Mouse (Mus musculus) brain, embryonic 14.5 days (tissue): Measurements from ENCODE around the gene Nr4a1. TPM values are rescaled to one million over a fixed set of nuclear protein-coding genes. Genes with fewer than 3 reads are reported as not detected.

Source experiments
- DNase-seq: peaks from one replicate; pipeline ENCODE4 v3.0.0-alpha.2; 2011; ENCODE audit warnings: low read depth
- CTCF ChIP-seq: fragments of 200-500 bp; IDR thresholded peaks from 2 replicates; pipeline ENCODE4 v1.5.1; 2012; ENCODE audit warnings: inconsistent platforms, mild to moderate bottlenecking, moderate library complexity, borderline replicate concordance; ENCODE audit not compliant: insufficient read depth, insufficient read length; ENCODE audit errors: extremely low read depth
- POLR2A ChIP-seq: fragments of 200-500 bp; IDR thresholded peaks from 2 replicates; pipeline ENCODE4 v1.6.1; 2012; ENCODE audit warnings: mild to moderate bottlenecking, inconsistent platforms, borderline replicate concordance; ENCODE audit not compliant: poor library complexity, insufficient read depth, insufficient read length, severe bottlenecking; ENCODE audit errors: extremely low read depth
- polyA plus RNA-seq: library from polyadenylated mRNA; depleted of rRNA; stranded (reverse); fragments of >200 nt; gene quantifications from 2 replicates; pipeline ENCODE4 v1.2.3, GENCODE M21; 2012

The Nr4a1 gene
- polyA plus RNA-seq, 1 experiment, result 10.5 TPM

DNA sequence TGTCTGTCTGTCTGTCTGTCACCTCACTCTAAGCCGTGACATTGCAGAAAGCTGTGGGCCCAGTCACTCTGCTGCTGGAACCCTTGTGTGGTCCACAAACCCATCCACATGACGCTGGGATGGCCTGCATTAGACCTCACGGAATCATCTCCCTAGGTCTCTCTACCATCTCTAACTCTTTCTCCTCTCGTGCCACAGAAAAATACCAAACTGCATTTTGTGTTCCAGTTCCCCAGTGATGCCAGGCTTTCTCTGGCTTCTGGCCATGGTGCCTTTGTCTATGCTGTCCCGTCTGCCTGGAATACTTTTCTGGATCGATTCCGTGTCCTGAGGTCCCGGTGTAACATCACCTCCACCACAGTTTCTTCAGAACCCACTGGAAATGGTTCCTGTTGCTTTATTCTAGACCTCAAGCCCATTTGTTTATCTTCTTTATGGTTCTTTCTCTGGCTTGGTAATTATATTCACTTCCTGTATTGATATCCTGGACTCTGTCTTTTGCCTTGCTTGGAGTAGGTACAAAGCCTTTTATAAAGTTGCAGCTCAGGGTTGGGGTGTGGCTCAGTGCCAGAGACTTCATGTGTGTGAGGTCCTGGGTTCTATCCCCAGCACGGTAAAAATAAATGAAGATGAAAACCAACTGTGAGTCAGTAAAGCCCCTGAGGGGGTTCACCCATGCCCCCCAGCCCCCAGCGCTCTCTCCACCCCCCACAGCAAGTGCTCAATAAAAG, 19.3 kb upstream of the Nr4a1 start:
- DNase-seq, result no peak
- no peak for TF ChIP-seq POLR2A
- no peak for TF ChIP-seq CTCF

DNA sequence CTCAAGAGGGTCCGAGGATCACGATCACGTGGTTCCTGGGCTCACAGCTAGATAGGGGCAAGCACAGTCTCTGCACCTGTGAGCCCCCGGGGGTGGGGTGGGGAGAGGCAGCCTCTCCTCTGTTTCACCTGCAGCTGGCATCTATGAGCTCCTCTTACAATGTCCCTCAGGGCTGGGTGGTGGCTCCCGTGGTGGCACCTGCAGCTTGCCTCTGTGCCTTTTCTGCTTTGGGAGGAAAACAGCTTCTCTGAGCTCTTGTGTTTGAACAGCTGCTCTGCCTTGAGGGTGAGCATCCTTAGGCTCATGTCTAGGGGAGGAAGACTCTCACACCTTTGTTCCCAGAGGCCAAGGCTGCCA, 18.7 kb upstream of the Nr4a1 start:
- no peak for DNase-seq
- TF ChIP-seq CTCF, result no peak

DNA sequence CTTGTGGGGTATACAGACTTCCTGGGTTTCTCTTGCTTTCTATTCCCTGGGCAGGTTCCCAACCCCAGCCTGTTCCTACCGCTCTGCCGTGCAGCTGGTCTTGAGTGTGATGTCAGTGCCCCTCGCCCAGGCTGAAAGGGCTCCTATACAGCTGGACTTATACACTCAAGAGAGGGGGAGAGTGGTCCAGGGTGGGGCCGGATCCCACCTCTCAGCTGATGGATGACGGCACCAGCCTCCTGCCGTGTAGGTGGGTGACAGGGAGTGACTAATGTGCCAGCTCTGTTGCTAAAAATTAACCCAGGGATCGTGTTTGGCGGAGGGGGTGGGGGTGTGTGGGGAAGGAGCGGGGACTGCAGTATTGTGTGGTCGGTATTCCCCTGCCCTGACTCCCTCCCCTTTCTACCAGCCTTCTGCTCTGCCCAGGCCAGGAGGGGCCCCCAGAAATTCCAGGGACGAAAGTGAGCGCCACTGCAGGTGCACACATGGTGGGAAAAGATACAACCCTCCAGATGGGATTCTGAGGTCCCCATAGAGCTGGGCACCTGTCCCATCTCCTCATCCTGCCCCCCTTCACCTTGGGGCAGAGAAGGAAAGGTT, 18.2 kb upstream of the Nr4a1 start:
- TF ChIP-seq POLR2A, result no peak
- TF ChIP-seq CTCF, result no peak
- peak; percentile 35 for DNase-seq

DNA sequence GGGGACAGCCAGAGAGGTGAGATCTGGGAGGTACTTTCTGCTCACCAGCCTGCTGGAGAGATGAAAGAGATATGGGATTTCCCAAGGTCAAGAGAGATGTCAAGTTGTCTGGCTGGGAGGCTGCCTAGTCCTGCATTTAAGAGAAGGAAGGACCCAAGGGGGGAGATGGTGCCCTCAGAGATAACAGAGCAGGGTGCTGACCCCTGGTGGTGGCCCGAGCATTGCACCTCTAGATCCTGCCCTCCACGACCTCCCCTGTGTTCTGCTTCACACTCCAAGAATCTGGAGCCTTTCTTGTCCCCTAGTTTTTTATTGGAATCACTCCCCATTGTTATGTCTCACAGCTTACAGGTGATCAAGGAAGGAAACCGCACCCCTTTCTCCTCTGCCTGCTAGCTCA, 17.2 kb upstream of the Nr4a1 start:
- TF ChIP-seq CTCF (peak; percentile 79), POLR2A (no peak)
- DNase-seq, result peak; percentile 45

DNA sequence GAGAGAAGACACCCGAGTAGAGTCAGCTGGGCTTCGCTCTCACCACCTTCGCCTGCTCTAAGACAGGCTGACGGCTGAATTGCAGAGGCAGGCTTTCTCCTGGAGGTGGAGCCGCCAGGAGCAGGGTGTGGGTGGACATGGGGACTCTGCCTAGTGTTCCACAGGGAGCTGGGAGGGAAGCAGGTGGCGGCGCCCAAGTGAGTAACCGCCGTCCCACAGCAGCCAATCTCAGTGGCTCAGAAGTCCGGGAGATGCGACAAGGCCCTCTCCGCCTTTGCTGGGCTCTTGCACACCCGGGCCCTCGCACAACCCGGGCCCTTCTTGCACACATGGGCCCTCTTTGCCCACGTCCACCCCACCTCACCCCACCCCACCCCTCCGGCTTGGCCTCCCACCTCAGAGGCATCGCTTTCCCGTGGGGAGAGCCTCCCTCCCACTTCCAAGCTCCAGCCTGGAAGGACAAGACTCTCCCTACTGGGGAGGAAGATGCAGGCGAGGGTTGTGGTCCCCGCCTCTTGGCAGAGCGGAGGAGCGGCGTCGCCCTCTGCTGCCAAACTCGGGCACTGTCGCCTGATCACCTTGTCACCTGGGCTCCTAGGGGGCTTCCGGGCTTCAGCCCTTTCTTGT, 15.1 kb upstream of the Nr4a1 start:
- TF ChIP-seq POLR2A (no peak), CTCF (peak; percentile 76)
- peak; percentile 75 for DNase-seq

DNA sequence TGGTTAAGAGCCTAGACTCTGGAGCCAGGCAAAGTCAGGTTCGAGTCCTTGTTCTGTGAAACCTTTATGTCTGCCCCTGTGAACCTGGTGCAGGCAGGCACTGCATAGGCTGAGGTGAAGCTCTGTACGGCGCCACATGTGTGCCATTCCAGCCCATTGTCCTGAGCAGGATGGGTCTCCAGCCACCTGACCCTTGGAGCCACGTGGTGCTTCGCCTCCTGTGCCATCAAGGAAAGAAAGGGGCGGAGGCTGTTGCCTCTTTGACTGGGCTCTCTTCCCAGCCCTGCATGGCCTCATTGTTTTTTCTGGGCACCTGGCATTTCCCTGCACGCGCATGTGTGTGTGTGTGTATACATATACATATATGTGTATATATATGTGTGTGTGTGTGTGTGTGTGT, 14.2 kb upstream of the Nr4a1 start:
- no peak for DNase-seq
- TF ChIP-seq POLR2A (no peak), CTCF (no peak)

DNA sequence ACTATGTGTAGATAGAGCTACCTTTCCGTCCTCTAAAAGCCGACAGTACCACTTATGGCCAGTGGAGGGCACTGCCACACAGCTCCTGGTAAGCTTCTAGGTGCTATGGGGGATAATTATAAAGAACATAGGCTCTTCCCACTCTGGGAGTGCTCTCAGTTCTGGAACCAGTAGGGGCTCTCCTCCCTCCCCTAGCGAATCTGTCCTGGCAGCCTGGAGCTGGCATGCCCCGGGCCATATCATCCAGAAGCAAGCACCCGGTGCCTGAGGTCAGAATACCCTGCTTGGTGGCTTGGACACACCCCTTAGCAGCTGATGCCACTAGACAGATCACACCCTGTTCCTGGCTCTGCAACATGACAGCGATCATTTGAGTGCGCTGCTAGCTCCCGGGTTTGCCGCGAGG, 13.3 kb upstream of the Nr4a1 start:
- peak; percentile 90 for DNase-seq
- peak; percentile 82; the same call in 1 of the 2 replicates for TF ChIP-seq CTCF
- no peak for TF ChIP-seq POLR2A

DNA sequence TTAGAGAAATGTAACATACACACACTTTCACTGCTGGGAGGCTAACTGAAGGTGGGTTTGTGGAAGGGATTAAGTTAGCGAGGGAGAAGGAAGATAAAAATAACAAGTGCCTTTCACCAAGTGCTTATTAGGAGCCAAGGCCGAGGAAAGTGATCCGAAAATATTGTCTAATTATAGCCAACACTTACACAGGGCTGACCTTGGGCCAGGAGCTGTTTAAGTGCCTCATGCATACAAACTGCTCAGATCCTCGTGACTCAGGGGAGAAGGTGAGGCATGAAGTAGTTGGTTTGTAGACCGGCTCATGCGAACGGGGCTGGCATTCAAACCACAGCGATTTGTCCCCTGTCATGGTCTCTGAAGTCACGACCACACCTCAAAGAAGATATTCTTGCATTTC, 12.8 kb upstream of the Nr4a1 start:
- DNase-seq, result no peak
- TF ChIP-seq CTCF (no peak), POLR2A (no peak)

DNA sequence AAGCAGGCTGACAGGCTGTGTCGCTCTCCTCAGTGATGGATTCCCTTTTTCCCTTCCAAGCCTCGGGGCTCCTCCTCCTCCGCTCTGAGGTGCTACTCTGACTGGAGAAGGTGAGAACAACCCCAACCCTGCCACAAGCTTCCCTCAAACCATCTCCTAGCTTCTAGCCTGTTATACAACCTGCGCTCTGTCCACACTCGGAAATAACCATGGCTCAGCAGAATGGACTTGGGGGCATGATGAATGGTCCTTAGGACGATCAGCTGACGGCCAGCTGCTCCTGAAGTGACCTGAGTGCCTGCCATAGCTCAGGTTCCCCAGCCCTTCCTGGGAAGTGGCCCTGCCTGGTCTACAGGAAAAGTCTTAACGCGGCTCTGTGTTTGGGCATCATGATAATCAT, 12.2 kb upstream of the Nr4a1 start:
- TF ChIP-seq POLR2A (no peak), CTCF (no peak)
- DNase-seq, result no peak

DNA sequence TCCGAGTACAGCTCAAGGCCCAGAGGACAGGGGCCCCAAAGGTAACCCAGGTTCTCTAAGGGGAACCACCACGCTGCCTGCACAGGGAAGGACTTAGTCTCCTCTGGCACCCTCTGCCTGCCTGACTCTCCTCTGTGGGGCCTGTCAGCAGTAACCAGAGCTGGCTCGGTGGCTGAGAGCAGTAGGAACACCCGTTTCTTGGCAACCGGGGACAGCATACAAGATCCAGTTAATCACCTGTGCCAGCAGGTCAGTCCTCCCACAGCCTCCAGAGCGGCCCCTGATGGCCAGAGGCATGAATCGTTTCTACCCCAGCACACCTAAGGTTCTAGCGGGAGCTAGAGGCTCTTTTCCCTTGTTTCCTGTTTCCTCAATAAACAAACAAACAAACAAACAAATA, 11.4 kb upstream of the Nr4a1 start:
- no peak for TF ChIP-seq POLR2A
- peak; percentile 25; the same call in 1 of the 2 replicates for TF ChIP-seq CTCF
- DNase-seq, result no peak

DNA sequence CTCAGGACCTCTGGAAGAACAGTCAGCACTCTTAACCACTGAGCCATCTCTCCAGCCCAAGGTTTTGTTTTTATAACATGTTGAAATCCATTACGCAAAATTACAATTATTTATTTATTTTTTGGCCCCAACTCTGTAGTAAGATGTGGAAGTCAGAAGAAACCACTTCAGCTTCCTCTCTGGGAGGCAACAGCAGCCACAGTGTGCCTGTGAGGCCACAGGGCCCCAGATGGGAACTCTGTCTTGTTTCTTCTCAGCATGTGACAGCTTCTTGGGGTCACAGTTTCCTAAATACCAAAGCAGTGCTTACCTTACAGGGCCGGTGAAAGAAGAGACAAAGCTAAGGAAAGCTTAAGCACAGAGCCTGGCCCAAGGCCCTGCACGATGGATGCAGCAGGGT, 10.1 kb upstream of the Nr4a1 start:
- TF ChIP-seq POLR2A, result no peak
- TF ChIP-seq CTCF, result no peak
- DNase-seq, result no peak
